Comparison of ENCODE assay signal across 20 mouse cellular contexts in genomic region chr12:109600230-109600629, GRCm38 (mm10). TPM values are rescaled to one million over a fixed set of nuclear protein-coding genes. Genes with fewer than 3 reads are reported as not detected.
"Had no signal": no experiment of that assay in that cellular context is flagged by ENCODE, and none has a peak within 500 bp of the region (broad histone marks: within the 10 kb centered on the region; RNA-seq: fewer than 3 reads in every experiment).

Rtl1 (minus strand) TSS chr12:109600330.

- DNase-seq: kidney, adult 2 months; layer of hippocampus, adult 9-11 months; liver, postnatal 0 days; lung, postnatal 10 days; lung, postnatal 4 days; midbrain, embryonic 14.5 days; right cerebral cortex, adult 18-20 months; right cerebral cortex, postnatal 14 days; right cerebral cortex, postnatal 4 days; thymus, postnatal 25 days had no signal

- H3K27me3 ChIP-seq: lung, embryonic 15.5 days had no signal

- H3K9ac ChIP-seq: liver, embryonic 14.5 days; liver, postnatal 0 days; lung, embryonic 15.5 days had no signal

- H3K4me3 ChIP-seq: layer of hippocampus, adult 2 months; lung, embryonic 15.5 days had no signal

- ATAC-seq: liver, postnatal 0 days had no signal

- H3K27ac ChIP-seq: kidney, postnatal 0 days; layer of hippocampus, adult 2 months; liver, embryonic 14.5 days; lung, embryonic 15.5 days; stomach, postnatal 0 days had no signal

- H3K9me3 ChIP-seq: lung, embryonic 15.5 days had no signal

- H3K4me2 ChIP-seq: liver, embryonic 11.5 days; lung, embryonic 15.5 days; midbrain, embryonic 11.5 days had no signal

RNA-seq across cellular contexts. Expression of gene Rtl1, which starts in this region (rescaled TPM):
- total RNA-seq: megakaryocyte progenitor cell, adult 5-6 weeks; megakaryocyte-erythroid progenitor cell, adult 5-6 weeks had no signal
- polyA plus RNA-seq: large intestine, adult 2 months had no signal
